Mouse (Mus musculus) stomach, embryonic 14.5 days (tissue): ENCODE measurements around the gene Gm49333. TPM values are rescaled to one million over a fixed set of nuclear protein-coding genes. Genes with fewer than 3 reads are reported as not detected.

Experiments used
- ATAC-seq: fragments of 200-750 bp; cut with Nextera tagmentation; 2 replicates; pipeline ENCODE4 v1.8.0; 2017; ENCODE audit warnings: low read depth, moderate TSS enrichment; ENCODE audit not compliant: insufficient number of reproducible peaks, insufficient read depth, low FRiP score
- H3K27ac ChIP-seq: fragments of 300-500 bp; sonication (generic); 2 replicates; pipeline ENCODE4 v1.5.1; 2014; ENCODE audit warnings: mild to moderate bottlenecking, low read length, moderate library complexity, mixed read lengths
- H3K27me3 ChIP-seq: fragments of 300-500 bp; sonication (generic); 2 replicates; pipeline ENCODE4 v1.6.1; 2014; ENCODE audit warnings: low read length, control low read depth, mixed read lengths; ENCODE audit not compliant: control insufficient read depth, insufficient read depth
- H3K36me3 ChIP-seq: fragments of 300-500 bp; sonication (generic); 2 replicates; pipeline ENCODE4 v1.6.1; 2014; ENCODE audit warnings: mild to moderate bottlenecking, control low read depth, low read length, moderate library complexity, mixed read lengths; ENCODE audit not compliant: control insufficient read depth, insufficient read depth
- H3K4me1 ChIP-seq: fragments of 300-500 bp; sonication (generic); 2 replicates; pipeline ENCODE4 v1.6.1; 2014; ENCODE audit warnings: low read length, control low read depth, mixed read lengths; ENCODE audit not compliant: control insufficient read depth, insufficient read depth
- H3K4me2 ChIP-seq: fragments of 300-500 bp; sonication (generic); replicated peaks from 2 replicates; pipeline ENCODE4 v1.6.1; 2014; ENCODE audit warnings: low read depth, low read length, control low read depth
- H3K4me3 ChIP-seq: fragments of 300-500 bp; sonication (generic); 2 replicates; pipeline ENCODE4 v1.5.1; 2014; ENCODE audit warnings: low read depth, low read length, control low read depth
- H3K9ac ChIP-seq: fragments of 300-500 bp; sonication (generic); replicated peaks from 2 replicates; pipeline ENCODE4 v1.6.1; 2014; ENCODE audit warnings: low read depth, mild to moderate bottlenecking, control low read depth, low read length, moderate library complexity, mixed read lengths
- H3K9me3 ChIP-seq: fragments of 300-500 bp; sonication (generic); 2 replicates; pipeline ENCODE4 v1.6.1; 2016; ENCODE audit warnings: low read depth, low read length, control low read depth; ENCODE audit not compliant: control insufficient read depth
- WGBS: fragments of 180-500 bp; shearing (Covaris S2); extraction: QIAGEN DNeasy Blood & Tissue Kit; methylation state at CpG from one replicate; pipeline ENCODE4 v1.1.7; 2014; 5-methylcytosine and 5-hydroxymethylcytosine counted together
- polyA plus RNA-seq: library from polyadenylated mRNA; unstranded; fragments of >200 nt; fragmentation: Nextera tagmentation; extraction: Ambion mirVana; gene quantifications from 2 replicates; pipeline ENCODE4 v1.2.1, GENCODE M21; 2014

The Gm49333 gene
- polyA plus RNA-seq, 1 experiment from 2014 or later, result not detected

GRCm38 (mm10) chr16:20671886-20672285 is 60.5 kb downstream of the Gm49333 start:
- H3K4me2 ChIP-seq, result peak overlapping the region; percentile 47
- H3K9ac ChIP-seq, result no peak overlapping the region
- peaks cover 19% of the 10 kb centered on the region for H3K36me3 ChIP-seq
- H3K9me3 ChIP-seq, result no peaks in the 10 kb centered on the region
- H3K4me3 ChIP-seq, result peak overlapping the region; percentile 91; the same call in 1 of the 2 replicates
- ATAC-seq, result no peak
- no peaks in the 10 kb centered on the region for H3K27me3 ChIP-seq
- 22% methylated on average over 6 of the region's 6 CpGs for WGBS
- no peak overlapping the region for H3K27ac ChIP-seq
- H3K4me1 ChIP-seq, result peaks cover 9% of the 10 kb centered on the region

- under 1% methylated on average over 38 of the region's 38 CpGs for WGBS
- H3K4me3 ChIP-seq, result peak overlapping the region; percentile 91
- peak; percentile 94 for ATAC-seq
- no peaks in the 10 kb centered on the region for H3K9me3 ChIP-seq
- H3K27ac ChIP-seq, result peak overlapping the region; percentile 96
- H3K4me1 ChIP-seq, result peaks cover 9% of the 10 kb centered on the region
- peak overlapping the region; percentile 47 for H3K4me2 ChIP-seq
- no peaks in the 10 kb centered on the region for H3K27me3 ChIP-seq
- peak overlapping the region; percentile 97 for H3K9ac ChIP-seq
- peaks cover 25% of the 10 kb centered on the region for H3K36me3 ChIP-seq
Measured at GRCm38 (mm10) chr16:20672500-20672902, 61.1 kb downstream of the Gm49333 start.

- ATAC-seq, result peak; percentile 0; the same call in 1 of the 2 replicates
- H3K36me3 ChIP-seq, result peaks cover 32% of the 10 kb centered on the region
- H3K9me3 ChIP-seq, result no peaks in the 10 kb centered on the region
- no peaks in the 10 kb centered on the region for H3K27me3 ChIP-seq
- WGBS, result under 1% methylated on average over 31 of the region's 78 CpGs
- H3K4me3 ChIP-seq, result peak overlapping the region; percentile 91
- H3K4me1 ChIP-seq, result peaks cover 9% of the 10 kb centered on the region
- peak overlapping the region; percentile 97 for H3K9ac ChIP-seq
- peak overlapping the region; percentile 96 for H3K27ac ChIP-seq
- H3K4me2 ChIP-seq, result peak overlapping the region; percentile 95
Measured at GRCm38 (mm10) chr16:20672965-20673705, 61.7 kb downstream of the Gm49333 start.

GRCm38 (mm10) chr16:20673706-20674303 is 62.4 kb downstream of the Gm49333 start:
- peak overlapping the region; percentile 97 for H3K9ac ChIP-seq
- 0 out of 2 replicates have a peak, but pooled peaks have one; percentile 8 for ATAC-seq

GRCm38 (mm10) chr16:20675213-20675612 is 63.8 kb downstream of the Gm49333 start:
- Histone ChIP-seq H3K4me1 (peaks cover 9% of the 10 kb centered on the region), H3K4me3 (no peak overlapping the region), H3K9me3 (no peaks in the 10 kb centered on the region), H3K9ac (no peak overlapping the region), H3K27ac (no peak overlapping the region), H3K4me2 (no peak overlapping the region), H3K36me3 (peaks cover 52% of the 10 kb centered on the region), H3K27me3 (no peaks in the 10 kb centered on the region)
- WGBS, result 91% methylated on average over 6 of the region's 6 CpGs
- ATAC-seq, result no peak

More at GRCm38 (mm10) chr16:20673706-20674303, 62.4 kb downstream of the Gm49333 start:
- Histone ChIP-seq H3K9me3 (no peaks in the 10 kb centered on the region), H3K4me3 (peak overlapping the region; percentile 91), H3K27ac (peak overlapping the region; percentile 96), H3K27me3 (no peaks in the 10 kb centered on the region), H3K36me3 (peaks cover 38% of the 10 kb centered on the region), H3K4me1 (peaks cover 9% of the 10 kb centered on the region), H3K4me2 (peak overlapping the region; percentile 95)
- WGBS, result 4% methylated on average over 14 of the region's 14 CpGs

- ATAC-seq, result no peak
- no peaks in the 10 kb centered on the region for H3K27me3 ChIP-seq
- no peaks in the 10 kb centered on the region for H3K9me3 ChIP-seq
- peaks cover 9% of the 10 kb centered on the region for H3K4me1 ChIP-seq
- peaks cover 67% of the 10 kb centered on the region for H3K36me3 ChIP-seq
- H3K27ac ChIP-seq, result no peak overlapping the region
- no peak overlapping the region for H3K4me3 ChIP-seq
- 72% methylated on average over 4 of the region's 4 CpGs for WGBS
- no peak overlapping the region for H3K9ac ChIP-seq
- no peak overlapping the region for H3K4me2 ChIP-seq
Measured at GRCm38 (mm10) chr16:20676702-20677101, 65.3 kb downstream of the Gm49333 start.

- Histone ChIP-seq H3K9ac (no peak overlapping the region), H3K4me2 (no peak overlapping the region), H3K27ac (no peak overlapping the region), H3K4me1 (peaks cover 9% of the 10 kb centered on the region), H3K27me3 (no peaks in the 10 kb centered on the region), H3K36me3 (peaks cover 74% of the 10 kb centered on the region), H3K4me3 (no peak overlapping the region), H3K9me3 (no peaks in the 10 kb centered on the region)
- 89% methylated on average over 5 of the region's 5 CpGs for WGBS
- no peak for ATAC-seq
Measured at GRCm38 (mm10) chr16:20677380-20677779, 66.0 kb downstream of the Gm49333 start.

- no peak for ATAC-seq
Measured at GRCm38 (mm10) chr16:20677974-20678675, 66.7 kb downstream of the Gm49333 start.

More at GRCm38 (mm10) chr16:20677974-20678675, 66.7 kb downstream of the Gm49333 start:
- no peak overlapping the region for H3K4me3 ChIP-seq
- H3K4me1 ChIP-seq, result peaks cover 9% of the 10 kb centered on the region
- no peak overlapping the region for H3K27ac ChIP-seq
- H3K27me3 ChIP-seq, result no peaks in the 10 kb centered on the region
- H3K4me2 ChIP-seq, result no peak overlapping the region
- H3K36me3 ChIP-seq, result peaks cover 82% of the 10 kb centered on the region
- 73% methylated on average over 10 of the region's 10 CpGs for WGBS
- H3K9me3 ChIP-seq, result no peaks in the 10 kb centered on the region
- H3K9ac ChIP-seq, result no peak overlapping the region
